Mouse (Mus musculus) intestine, embryonic 14.5 days (tissue): ENCODE measurements around the gene Myl6b. TPM values are rescaled to one million over a fixed set of nuclear protein-coding genes. Genes with fewer than 3 reads are reported as not detected.

Source experiments
- ATAC-seq: fragments of 200-750 bp; cut with Nextera tagmentation; replicated peaks from 2 replicates; pipeline ENCODE4 v1.8.0; 2017; ENCODE audit warnings: low read depth, moderate number of reproducible peaks, moderate TSS enrichment, moderate library complexity; ENCODE audit not compliant: low FRiP score, low TSS enrichment
- DNase-seq: peaks from one replicate; pipeline ENCODE4 v3.0.0-alpha.2; 2018; ENCODE audit warnings: low spot score
- H3K27ac ChIP-seq: fragments of 300-500 bp; sonication (generic); 2 replicates; pipeline ENCODE4 v1.5.1; 2014; ENCODE audit warnings: low read depth, mild to moderate bottlenecking, control low read depth
- H3K27me3 ChIP-seq: fragments of 300-500 bp; sonication (generic); replicated peaks from 2 replicates; pipeline ENCODE4 v1.6.1; 2014; ENCODE audit warnings: low read length, control low read depth; ENCODE audit not compliant: control insufficient read depth, insufficient read depth
- H3K36me3 ChIP-seq: fragments of 300-500 bp; sonication (generic); 2 replicates; pipeline ENCODE4 v1.6.1; 2014; ENCODE audit warnings: low read length, control low read depth; ENCODE audit not compliant: control insufficient read depth, insufficient read depth
- H3K4me1 ChIP-seq: fragments of 300-500 bp; sonication (generic); replicated peaks from 2 replicates; pipeline ENCODE4 v1.6.1; 2014; ENCODE audit warnings: low read length, control low read depth, mixed read lengths; ENCODE audit not compliant: control insufficient read depth, insufficient read depth
- H3K4me2 ChIP-seq: fragments of 300-500 bp; sonication (generic); 2 replicates; pipeline ENCODE4 v1.6.1; 2014; ENCODE audit warnings: low read length
- H3K4me3 ChIP-seq: fragments of 300-500 bp; sonication (generic); 2 replicates; pipeline ENCODE4 v1.5.1; 2014; ENCODE audit warnings: low read depth, low read length, control low read depth, mixed read lengths
- H3K9ac ChIP-seq: fragments of 300-500 bp; sonication (generic); 2 replicates; pipeline ENCODE4 v1.6.1; 2014; ENCODE audit warnings: mild to moderate bottlenecking, low read length
- H3K9me3 ChIP-seq: fragments of 300-500 bp; sonication (generic); 2 replicates; pipeline ENCODE4 v1.6.1; 2016; ENCODE audit warnings: low read length, control low read depth; ENCODE audit not compliant: control insufficient read depth
- WGBS: fragments of 180-500 bp; shearing (Covaris S2); extraction: QIAGEN DNeasy Blood & Tissue Kit; methylation state at CpG from one replicate; pipeline ENCODE4 v1.1.7; 2014; 5-methylcytosine and 5-hydroxymethylcytosine counted together
- polyA plus RNA-seq: library from polyadenylated mRNA; unstranded; fragments of >200 nt; fragmentation: Nextera tagmentation; extraction: Ambion mirVana; gene quantifications from 2 replicates; pipeline ENCODE4 v1.2.1, GENCODE M21; 2014

Gene Myl6b
- polyA plus RNA-seq, 1 experiment from 2014 or later: 3.1 TPM

DNA sequence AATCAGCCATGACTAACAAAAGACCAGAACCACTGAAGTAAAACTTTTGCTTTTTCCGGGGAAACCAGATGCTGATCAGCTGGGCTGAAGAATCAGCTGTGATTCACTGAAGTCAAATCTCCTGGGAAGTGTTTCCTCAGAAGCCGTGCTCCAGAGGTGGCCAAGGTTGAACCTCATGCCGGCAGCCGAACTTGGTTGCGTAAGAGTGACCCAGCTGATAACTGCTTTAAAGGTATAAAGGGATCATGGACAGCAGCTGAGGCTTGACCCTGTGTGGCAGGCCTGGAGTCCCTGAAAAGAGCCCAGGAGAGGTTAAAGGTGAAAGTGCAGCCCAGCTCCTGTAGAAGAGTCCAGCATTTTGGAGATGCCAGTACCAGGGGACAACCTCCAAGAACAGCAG, 3.9 kb upstream of the Myl6b start:
- 59% methylated on average over 5 of the region's 5 CpGs for WGBS

DNA sequence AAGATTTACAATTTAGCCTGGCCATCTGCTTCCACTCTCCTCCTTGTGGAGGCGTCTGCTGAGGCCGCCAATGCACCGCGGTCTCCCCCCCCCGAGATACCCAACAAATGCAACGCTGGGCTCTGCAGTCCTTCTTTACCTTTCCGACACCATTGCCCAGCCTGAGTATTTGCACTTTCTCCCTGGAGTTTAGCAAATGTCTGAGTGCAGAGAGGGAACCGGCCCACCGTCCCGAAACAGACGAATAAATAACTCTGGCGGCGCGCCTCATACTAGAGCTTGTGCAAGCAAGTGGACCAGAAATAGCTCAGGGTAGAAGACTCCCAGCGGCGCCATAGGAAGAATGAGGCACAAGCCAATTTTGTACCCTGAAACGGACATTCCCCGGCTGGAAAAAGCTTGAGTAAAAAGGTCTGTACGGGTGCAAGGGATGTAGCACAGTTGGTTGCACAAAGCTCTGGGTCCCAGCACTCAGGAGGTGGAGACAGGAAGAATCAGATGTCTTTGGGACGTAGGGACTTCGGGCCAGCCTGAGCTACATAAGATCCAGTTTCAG, 709 bp upstream of the Myl6b start:
- Histone ChIP-seq H3K4me3 (peak overlapping the region; percentile 58), H3K27ac (peak overlapping the region; percentile 74), H3K4me1 (peaks cover 20% of the 10 kb centered on the region), H3K36me3 (no peaks in the 10 kb centered on the region), H3K27me3 (no peaks in the 10 kb centered on the region), H3K9ac (peak overlapping the region; percentile 61), H3K4me2 (peak overlapping the region; percentile 70), H3K9me3 (no peaks in the 10 kb centered on the region)
- DNase-seq (peak; percentile 85), ATAC-seq (peak; percentile 48)
- 3% methylated on average over 21 of the region's 21 CpGs for WGBS

More for the DNA sequence above, 3.9 kb upstream of the Myl6b start:
- Histone ChIP-seq H3K9me3 (no peaks in the 10 kb centered on the region), H3K4me2 (no peak overlapping the region), H3K36me3 (no peaks in the 10 kb centered on the region), H3K4me1 (peaks cover 11% of the 10 kb centered on the region), H3K4me3 (no peak overlapping the region), H3K27me3 (no peaks in the 10 kb centered on the region), H3K27ac (peak overlapping the region; percentile 27; the same call in 1 of the 2 replicates), H3K9ac (no peak overlapping the region)
- ATAC-seq (no peak), DNase-seq (no peak)

DNA sequence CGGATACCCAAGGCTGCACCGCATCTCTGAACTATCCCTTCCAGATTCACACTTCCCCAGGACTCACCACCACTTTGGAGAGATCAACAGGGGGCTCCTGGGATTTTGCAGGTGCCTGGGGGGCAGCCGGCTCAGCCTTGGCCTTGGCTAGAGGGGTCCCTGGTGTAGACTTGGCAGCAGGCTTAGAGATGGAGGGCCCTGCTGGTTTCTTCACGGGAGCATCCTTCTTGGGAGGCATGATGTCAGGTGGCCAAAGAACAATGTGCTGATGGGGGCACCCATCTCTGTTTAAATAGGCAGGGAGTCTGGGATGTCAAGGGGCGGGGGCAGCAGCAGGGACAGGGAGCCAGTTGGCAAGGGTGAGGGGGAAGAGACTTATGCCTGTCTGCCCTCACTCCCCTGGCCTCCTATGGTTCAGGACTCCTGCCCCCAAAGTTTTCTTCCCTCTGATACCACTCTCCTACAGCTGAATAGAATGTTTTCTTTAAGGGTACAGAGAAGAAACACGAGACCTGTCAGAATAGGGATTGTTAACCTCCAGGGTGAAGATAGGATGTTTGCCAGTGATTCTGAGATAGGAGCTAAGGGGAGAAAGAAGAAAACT, 1.2 kb downstream of the Myl6b start:
- ATAC-seq (no peak), DNase-seq (no peak)
- WGBS: 36% methylated on average over 6 of the region's 6 CpGs
- no peaks in the 10 kb centered on the region for H3K27me3 ChIP-seq
- H3K4me2 ChIP-seq: no peak overlapping the region
- no peak overlapping the region for H3K27ac ChIP-seq
- peaks cover 2% of the 10 kb centered on the region; the same call in 1 of the 2 replicates for H3K36me3 ChIP-seq
- H3K4me3 ChIP-seq: no peak overlapping the region
- peaks cover 20% of the 10 kb centered on the region for H3K4me1 ChIP-seq
- no peak overlapping the region for H3K9ac ChIP-seq
- H3K9me3 ChIP-seq: no peaks in the 10 kb centered on the region

DNA sequence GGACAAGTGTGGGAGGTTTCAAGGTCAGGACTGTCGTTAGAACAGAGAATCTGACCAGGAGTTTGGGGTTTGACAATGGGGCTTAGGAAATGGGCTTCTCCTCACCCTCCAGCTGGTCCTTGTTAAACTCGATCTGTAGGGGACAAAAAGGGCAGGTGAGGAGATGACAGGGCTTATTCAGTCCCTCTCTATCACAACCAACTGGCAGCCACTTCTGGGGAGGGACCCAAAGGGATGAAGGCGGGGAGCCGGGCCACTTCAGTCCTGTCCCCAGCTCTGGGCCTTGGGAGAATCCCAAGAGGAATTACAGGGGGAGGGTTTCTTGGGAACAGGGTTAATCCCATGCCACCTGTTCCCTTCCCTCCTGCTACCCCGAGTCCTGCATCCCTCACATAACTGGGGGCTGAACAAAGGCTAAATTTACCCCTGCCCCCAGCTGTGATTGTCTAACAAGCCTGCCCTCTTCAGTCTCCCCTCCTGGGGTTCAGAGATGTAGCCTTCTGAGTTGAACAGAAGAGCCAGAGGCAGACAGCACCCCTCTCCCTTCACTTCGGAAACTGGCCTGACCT, 1.9 kb downstream of the Myl6b start:
- Histone ChIP-seq H3K36me3 (peaks cover 8% of the 10 kb centered on the region), H3K27me3 (no peaks in the 10 kb centered on the region), H3K4me3 (no peak overlapping the region), H3K9me3 (no peaks in the 10 kb centered on the region), H3K4me2 (no peak overlapping the region), H3K9ac (no peak overlapping the region), H3K27ac (no peak overlapping the region), H3K4me1 (peaks cover 22% of the 10 kb centered on the region)
- ATAC-seq: no peak
- DNase-seq: no peak
- 49% methylated on average over 6 of the region's 6 CpGs for WGBS

DNA sequence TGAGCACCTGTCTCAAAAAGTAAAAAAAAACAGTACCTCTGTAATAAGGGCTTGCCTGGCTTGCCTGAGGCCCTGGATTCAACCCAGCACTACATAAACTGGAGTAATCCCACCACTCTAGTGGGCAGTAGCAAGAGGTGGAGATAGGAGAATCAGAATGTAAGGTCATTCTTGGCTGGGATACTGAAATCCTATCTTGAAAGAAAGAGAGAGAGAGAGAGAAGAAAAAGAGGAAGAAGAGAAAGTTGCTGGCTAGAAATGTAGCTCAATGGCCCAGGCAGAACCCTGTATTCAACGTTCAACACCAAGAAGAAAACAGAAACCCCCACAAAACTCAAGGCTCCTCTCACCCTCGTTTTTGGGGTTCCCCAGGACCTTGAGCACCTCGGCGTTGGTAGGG, 2.6 kb downstream of the Myl6b start:
- Histone ChIP-seq H3K4me2 (no peak overlapping the region), H3K9ac (no peak overlapping the region), H3K27ac (no peak overlapping the region), H3K27me3 (no peaks in the 10 kb centered on the region), H3K36me3 (peaks cover 15% of the 10 kb centered on the region), H3K4me1 (peaks cover 28% of the 10 kb centered on the region), H3K9me3 (no peaks in the 10 kb centered on the region), H3K4me3 (no peak overlapping the region)
- ATAC-seq (no peak), DNase-seq (no peak)
- WGBS: 77% methylated on average over 4 of the region's 4 CpGs

DNA sequence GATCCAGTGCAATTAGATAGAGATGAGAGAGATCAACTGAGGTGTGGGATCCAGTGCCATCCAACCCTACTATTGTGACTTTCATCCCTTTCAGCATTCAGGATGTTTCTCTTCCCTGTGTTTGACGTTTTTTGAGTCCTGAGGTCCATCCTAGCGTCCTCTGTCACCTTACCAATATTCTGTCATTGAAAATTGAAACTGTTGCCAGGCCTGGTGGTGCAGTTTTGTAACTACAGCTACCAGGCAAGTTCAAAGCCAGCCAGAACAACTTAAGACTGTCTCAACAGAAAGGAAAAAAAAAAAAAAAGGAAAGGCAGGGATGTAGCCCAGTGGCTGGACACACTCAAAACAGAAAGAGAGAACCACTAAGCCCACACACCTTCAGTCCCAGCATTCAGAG, 3.2 kb downstream of the Myl6b start:
- WGBS: 82% methylated on average over 2 of the region's 2 CpGs
- DNase-seq: no peak
- H3K27ac ChIP-seq: no peak overlapping the region
- peaks cover 21% of the 10 kb centered on the region for H3K36me3 ChIP-seq
- H3K9ac ChIP-seq: no peak overlapping the region
- ATAC-seq: no peak
- H3K4me2 ChIP-seq: peak overlapping the region; percentile 87
- no peaks in the 10 kb centered on the region for H3K9me3 ChIP-seq
- H3K4me3 ChIP-seq: 0 out of 2 replicates have a peak overlapping the region, but pooled peaks have one; percentile 99
- peaks cover 29% of the 10 kb centered on the region for H3K4me1 ChIP-seq
- H3K27me3 ChIP-seq: no peaks in the 10 kb centered on the region

DNA sequence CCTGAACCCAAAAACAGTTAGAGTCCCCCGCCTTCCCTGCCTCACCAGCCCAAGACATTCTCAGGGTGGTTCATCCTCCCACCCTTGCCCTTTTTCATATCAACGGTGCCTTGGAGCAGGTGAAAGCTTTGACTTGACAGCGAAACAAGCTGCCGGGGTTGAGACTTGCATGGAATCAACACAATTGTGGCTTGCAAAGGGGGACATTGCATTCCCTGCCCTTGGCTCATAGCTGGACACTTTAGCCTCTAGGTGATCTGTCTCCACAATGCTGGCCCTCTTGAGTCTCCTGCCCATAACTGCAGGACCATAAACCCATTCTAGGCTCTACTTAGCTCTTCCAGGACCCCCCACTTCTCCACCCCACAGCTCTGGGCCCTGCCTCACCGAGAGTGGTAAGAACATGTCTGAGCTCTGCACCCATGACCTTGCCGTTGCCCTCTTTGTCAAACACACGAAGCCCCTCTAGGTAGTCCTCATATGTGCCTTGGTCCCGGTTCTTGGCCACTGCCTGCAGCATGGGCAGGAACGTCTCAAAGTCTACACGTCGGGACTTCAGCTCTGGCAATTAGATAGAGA, 3.7 kb downstream of the Myl6b start:
- WGBS: 47% methylated on average over 11 of the region's 11 CpGs
- Histone ChIP-seq H3K27me3 (no peaks in the 10 kb centered on the region), H3K36me3 (peaks cover 26% of the 10 kb centered on the region), H3K27ac (peak overlapping the region; percentile 95; the same call in 1 of the 2 replicates), H3K4me2 (peak overlapping the region; percentile 87), H3K4me3 (peak overlapping the region; percentile 99), H3K4me1 (peaks cover 29% of the 10 kb centered on the region), H3K9ac (peak overlapping the region; percentile 72), H3K9me3 (no peaks in the 10 kb centered on the region)
- ATAC-seq (no peak), DNase-seq (no peak)

DNA sequence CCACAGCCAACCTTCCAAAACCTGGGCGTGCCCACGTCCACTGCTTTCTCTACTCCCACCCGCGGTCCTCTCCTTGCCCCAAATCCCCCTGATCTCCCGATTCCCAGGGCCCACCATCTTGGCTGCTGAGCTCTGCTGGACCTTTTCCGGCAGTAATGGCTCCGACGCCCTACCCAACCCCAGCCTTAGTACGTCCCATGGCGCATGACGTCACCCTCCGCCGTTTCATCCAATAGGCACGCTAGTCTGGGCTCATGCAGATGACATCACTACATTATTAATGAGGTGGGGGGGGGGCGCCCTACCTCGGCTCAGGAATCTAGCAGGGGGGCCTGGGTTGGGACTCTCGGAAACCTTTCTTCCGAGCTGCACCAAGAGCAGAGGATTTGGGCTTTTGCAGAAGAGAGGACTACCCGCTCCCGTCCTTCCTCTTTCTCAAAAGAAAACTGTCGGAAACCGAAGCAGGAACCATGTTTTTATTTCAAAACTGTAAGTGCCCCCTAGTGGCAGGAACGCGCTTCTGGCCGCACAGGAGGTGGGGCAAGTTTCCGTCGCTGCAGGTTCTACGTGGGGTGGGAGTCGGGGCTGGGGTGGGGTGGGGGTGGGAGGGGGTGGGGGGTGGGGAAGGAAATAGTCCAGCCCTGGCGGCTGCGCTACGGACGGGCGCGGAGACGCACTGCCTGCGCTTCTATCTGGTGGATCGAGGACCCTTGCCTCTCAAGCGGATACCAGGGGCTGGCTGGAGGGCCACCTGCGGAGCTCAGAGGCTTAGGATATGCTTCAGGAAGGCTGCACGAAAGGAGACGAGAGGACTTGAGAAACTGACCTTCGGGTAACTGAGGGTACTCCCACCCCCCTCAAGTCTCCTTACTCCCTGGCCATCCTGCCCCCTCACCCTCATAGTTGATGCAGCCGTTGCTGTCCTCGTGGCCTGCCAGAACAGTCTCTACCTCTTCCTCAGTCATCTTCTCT, 4.5 kb downstream of the Myl6b start, which contains the start of gene Myl6:
Gene Myl6, minus strand, starts transcription at position 451 of the 972 bp plus-strand sequence.
- no peaks in the 10 kb centered on the region for H3K9me3 ChIP-seq
- peaks cover 29% of the 10 kb centered on the region for H3K4me1 ChIP-seq
- H3K4me2 ChIP-seq: peak within 1 kb of the TSS; percentile 87
- H3K9ac ChIP-seq: peak within 1 kb of the TSS; percentile 97
- peaks cover 34% of the 10 kb centered on the region for H3K36me3 ChIP-seq
- no peaks in the 10 kb centered on the region for H3K27me3 ChIP-seq
- peak within 1 kb of the TSS; percentile 99 for H3K4me3 ChIP-seq
- ATAC-seq: peak; percentile 91
- whole genome bisulfite sequencing: under 1% methylated on average over 40 of the region's 45 CpGs
- H3K27ac ChIP-seq: peak within 1 kb of the TSS; percentile 95
- peak; percentile 98 for DNase-seq
